Mouse (Mus musculus): ENCODE measurements at regions not wholly inside any gene's neighbourhood (a gene's known extent, or its start where the extent isn't known, plus 50 kb on each side); places are given as distances from the start of the nearest gene placed in this dataset.
A peak's percentile ranks its signal among the peaks of the same experiment; 100 is the strongest.

- Histone ChIP-seq H3K4me1 (replicated peaks; ENCODE audit: low read depth, low read length) (peaks cover 24% of the 10 kb centered on the region), H3K36me3 (ENCODE audit: insufficient read depth, low read length) (no peaks in the 10 kb centered on the region), H3K27me3 (ENCODE audit: insufficient read depth, low read length) (peaks cover 24% of the 10 kb centered on the region), H3K9me3 (ENCODE audit: low read length) (peaks cover 5% of the 10 kb centered on the region), H3K4me3 (replicated peaks; ENCODE audit: low read length) (no peak overlapping the region)
- TF ChIP-seq CTCF (conservative IDR thresholded peaks at IDR 0.05; ENCODE audit: low read length) = no peak
Measured at GRCm38 (mm10) chr13:52042867-52043266, 196.4 kb downstream of the Gadd45g start.

GRCm38 (mm10) chr13:52043916-52044315, 197.4 kb downstream of the Gadd45g start:
- Histone ChIP-seq H3K27me3 (ENCODE audit: insufficient read depth, low read length) (peaks cover 24% of the 10 kb centered on the region), H3K9me3 (ENCODE audit: low read length) (peaks cover 16% of the 10 kb centered on the region), H3K4me1 (replicated peaks; ENCODE audit: low read depth, low read length) (peaks cover 24% of the 10 kb centered on the region), H3K36me3 (ENCODE audit: insufficient read depth, low read length) (no peaks in the 10 kb centered on the region), H3K4me3 (replicated peaks; ENCODE audit: low read length) (no peak overlapping the region)
- TF ChIP-seq CTCF (conservative IDR thresholded peaks at IDR 0.05; ENCODE audit: low read length) = no peak
- TF ChIP-seq NANOG (IDR thresholded peaks at IDR 0.05; ENCODE audit: borderline replicate concordance, low read length) = peak; percentile 93
- no peak for TF ChIP-seq POU5F1 (IDR thresholded peaks at IDR 0.05; ENCODE audit: borderline replicate concordance, low read length)

DNA sequence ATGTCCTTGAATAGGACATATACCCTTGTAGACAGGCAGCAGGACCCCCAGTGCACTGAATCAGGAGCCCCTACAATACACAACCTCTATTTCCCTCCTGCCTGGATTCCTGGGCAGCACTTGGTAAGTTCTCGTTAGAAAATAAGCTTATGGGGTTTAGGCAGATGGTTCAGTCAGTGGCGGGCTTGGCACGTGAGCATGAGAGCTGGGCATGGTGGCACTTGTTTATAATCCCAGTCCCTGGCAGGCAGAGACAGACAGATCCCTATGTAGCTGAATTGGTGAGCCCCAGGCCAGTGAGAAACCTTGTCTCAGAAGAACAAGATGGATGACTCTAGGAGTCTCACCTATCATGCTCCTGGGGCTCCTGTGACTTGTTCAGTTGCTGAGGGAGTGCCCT, 198.9 kb downstream of the Gadd45g start:
- no peak overlapping the region for H3K4me3 ChIP-seq (replicated peaks; ENCODE audit: low read length)
- no peaks in the 10 kb centered on the region for H3K36me3 ChIP-seq (ENCODE audit: insufficient read depth, low read length)
- peaks cover 24% of the 10 kb centered on the region for H3K27me3 ChIP-seq (ENCODE audit: insufficient read depth, low read length)
- peaks cover 24% of the 10 kb centered on the region for H3K4me1 ChIP-seq (replicated peaks; ENCODE audit: low read depth, low read length)
- no peak for TF ChIP-seq POU5F1 (IDR thresholded peaks at IDR 0.05; ENCODE audit: borderline replicate concordance, low read length)
- no peak for TF ChIP-seq NANOG (IDR thresholded peaks at IDR 0.05; ENCODE audit: borderline replicate concordance, low read length)
- peaks cover 30% of the 10 kb centered on the region for H3K9me3 ChIP-seq (ENCODE audit: low read length)

- Histone ChIP-seq H3K4me3 (replicated peaks; ENCODE audit: low read length) (no peak overlapping the region), H3K36me3 (ENCODE audit: insufficient read depth, low read length) (no peaks in the 10 kb centered on the region), H3K4me1 (replicated peaks; ENCODE audit: low read depth, low read length) (peaks cover 24% of the 10 kb centered on the region), H3K27me3 (ENCODE audit: insufficient read depth, low read length) (peaks cover 24% of the 10 kb centered on the region), H3K9me3 (ENCODE audit: low read length) (peaks cover 31% of the 10 kb centered on the region)
- TF ChIP-seq CTCF (conservative IDR thresholded peaks at IDR 0.05; ENCODE audit: low read length) (no peak), POU5F1 (IDR thresholded peaks at IDR 0.05; ENCODE audit: borderline replicate concordance, low read length) (no peak), NANOG (IDR thresholded peaks at IDR 0.05; ENCODE audit: borderline replicate concordance, low read length) (no peak)
Measured at GRCm38 (mm10) chr13:52046020-52046419, 199.5 kb downstream of the Gadd45g start.

GRCm38 (mm10) chr13:52046700-52047099, 200.2 kb downstream of the Gadd45g start:
- peaks cover 31% of the 10 kb centered on the region for H3K9me3 ChIP-seq (ENCODE audit: low read length)
- H3K4me1 ChIP-seq (replicated peaks; ENCODE audit: low read depth, low read length) = peaks cover 19% of the 10 kb centered on the region
- H3K4me3 ChIP-seq (replicated peaks; ENCODE audit: low read length) = peak overlapping the region; percentile 70
- peaks cover 19% of the 10 kb centered on the region for H3K27me3 ChIP-seq (ENCODE audit: insufficient read depth, low read length)
- TF ChIP-seq CTCF (conservative IDR thresholded peaks at IDR 0.05; ENCODE audit: low read length) (no peak), POU5F1 (IDR thresholded peaks at IDR 0.05; ENCODE audit: borderline replicate concordance, low read length) (no peak), NANOG (IDR thresholded peaks at IDR 0.05; ENCODE audit: borderline replicate concordance, low read length) (no peak)
- no peaks in the 10 kb centered on the region for H3K36me3 ChIP-seq (ENCODE audit: insufficient read depth, low read length)

- Histone ChIP-seq H3K4me3 (replicated peaks; ENCODE audit: low read length) (no peak overlapping the region), H3K4me1 (replicated peaks; ENCODE audit: low read depth, low read length) (peaks cover 13% of the 10 kb centered on the region; the same call in 1 of the 2 replicates), H3K9me3 (ENCODE audit: low read length) (peaks cover 31% of the 10 kb centered on the region), H3K27me3 (ENCODE audit: insufficient read depth, low read length) (peaks cover 7% of the 10 kb centered on the region; the same call in 1 of the 2 replicates), H3K36me3 (ENCODE audit: insufficient read depth, low read length) (no peaks in the 10 kb centered on the region)
- no peak for TF ChIP-seq CTCF (conservative IDR thresholded peaks at IDR 0.05; ENCODE audit: low read length)
- TF ChIP-seq NANOG (IDR thresholded peaks at IDR 0.05; ENCODE audit: borderline replicate concordance, low read length) = no peak
- TF ChIP-seq POU5F1 (IDR thresholded peaks at IDR 0.05; ENCODE audit: borderline replicate concordance, low read length) = no peak
Measured at GRCm38 (mm10) chr13:52047937-52048336, 201.5 kb downstream of the Gadd45g start.

- H3K9me3 ChIP-seq (ENCODE audit: low read length) = peaks cover 34% of the 10 kb centered on the region
Measured at GRCm38 (mm10) chr13:52048777-52049176, 202.3 kb downstream of the Gadd45g start.

GRCm38 (mm10) chr13:52049249-52049648, 202.8 kb downstream of the Gadd45g start:
- no peak overlapping the region; the same call in 1 of the 2 replicates for H3K4me3 ChIP-seq (replicated peaks; ENCODE audit: low read length)
- peaks cover 13% of the 10 kb centered on the region; the same call in 1 of the 2 replicates for H3K4me1 ChIP-seq (replicated peaks; ENCODE audit: low read depth, low read length)
- TF ChIP-seq NANOG (IDR thresholded peaks at IDR 0.05; ENCODE audit: borderline replicate concordance, low read length) (no peak), POU5F1 (IDR thresholded peaks at IDR 0.05; ENCODE audit: borderline replicate concordance, low read length) (no peak), CTCF (conservative IDR thresholded peaks at IDR 0.05; ENCODE audit: low read length) (no peak)
- H3K27me3 ChIP-seq (ENCODE audit: insufficient read depth, low read length) = peaks cover 7% of the 10 kb centered on the region; the same call in 1 of the 2 replicates
- H3K36me3 ChIP-seq (ENCODE audit: insufficient read depth, low read length) = no peaks in the 10 kb centered on the region
- peaks cover 37% of the 10 kb centered on the region for H3K9me3 ChIP-seq (ENCODE audit: low read length)

More at GRCm38 (mm10) chr13:52048777-52049176, 202.3 kb downstream of the Gadd45g start:
- TF ChIP-seq CTCF (conservative IDR thresholded peaks at IDR 0.05; ENCODE audit: low read length) = no peak
- TF ChIP-seq NANOG (IDR thresholded peaks at IDR 0.05; ENCODE audit: borderline replicate concordance, low read length) = no peak
- TF ChIP-seq POU5F1 (IDR thresholded peaks at IDR 0.05; ENCODE audit: borderline replicate concordance, low read length) = no peak
- Histone ChIP-seq H3K4me3 (replicated peaks; ENCODE audit: low read length) (no peak overlapping the region), H3K4me1 (replicated peaks; ENCODE audit: low read depth, low read length) (peaks cover 13% of the 10 kb centered on the region; the same call in 1 of the 2 replicates), H3K27me3 (ENCODE audit: insufficient read depth, low read length) (peaks cover 7% of the 10 kb centered on the region; the same call in 1 of the 2 replicates), H3K36me3 (ENCODE audit: insufficient read depth, low read length) (no peaks in the 10 kb centered on the region)

DNA sequence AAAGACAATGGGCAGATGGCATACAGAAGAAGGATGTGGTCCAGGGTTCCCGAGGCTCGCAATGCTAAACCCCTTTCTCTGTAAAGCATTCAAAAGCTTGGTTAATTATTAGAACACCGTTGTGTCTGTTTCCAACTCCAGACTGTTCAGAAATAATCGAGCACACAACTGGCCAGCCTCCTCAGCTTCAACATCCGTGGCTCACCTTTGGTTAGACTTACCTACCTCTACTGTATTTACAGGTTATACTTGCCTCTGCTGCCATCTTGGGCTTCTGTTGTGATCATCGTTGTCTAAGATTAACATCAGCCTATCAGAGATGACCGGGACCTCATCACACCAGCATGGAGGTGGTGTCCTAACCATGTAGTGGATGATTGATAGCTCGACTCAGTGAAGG, 209.3 kb downstream of the Gadd45g start:
- H3K27me3 ChIP-seq (ENCODE audit: insufficient read depth, low read length) = no peaks in the 10 kb centered on the region
- 0 out of 2 replicates have a peak, but pooled peaks cover 4% of the 10 kb centered on the region for H3K36me3 ChIP-seq (ENCODE audit: insufficient read depth, low read length)
- no peak overlapping the region for H3K4me3 ChIP-seq (replicated peaks; ENCODE audit: low read length)
- TF ChIP-seq NANOG (IDR thresholded peaks at IDR 0.05; ENCODE audit: borderline replicate concordance, low read length) = no peak
- no peak for TF ChIP-seq POU5F1 (IDR thresholded peaks at IDR 0.05; ENCODE audit: borderline replicate concordance, low read length)
- no peak for TF ChIP-seq CTCF (conservative IDR thresholded peaks at IDR 0.05; ENCODE audit: low read length)
- H3K9me3 ChIP-seq (ENCODE audit: low read length) = peaks cover 46% of the 10 kb centered on the region
- peaks cover 13% of the 10 kb centered on the region for H3K4me1 ChIP-seq (replicated peaks; ENCODE audit: low read depth, low read length)

Measured in E14TG2a.4 (cell line).